Mouse (Mus musculus) right cerebral cortex, postnatal 36 days (tissue): ENCODE results near the gene Hint3.

Experiments used
- DNase-seq, 2 experiments: peaks; one replicate each; pipeline ENCODE4 v3.0.0; 2022; ENCODE audit warnings: low spot score in 2 of 2, mixed read lengths in 1 of 2

The Hint3 gene

GRCm38 (mm10) chr10:30587037-30587436, 42.4 kb downstream of the Hint3 start:
- DNase-seq, result peak in 1 of 2 experiments; percentile 12

DNA sequence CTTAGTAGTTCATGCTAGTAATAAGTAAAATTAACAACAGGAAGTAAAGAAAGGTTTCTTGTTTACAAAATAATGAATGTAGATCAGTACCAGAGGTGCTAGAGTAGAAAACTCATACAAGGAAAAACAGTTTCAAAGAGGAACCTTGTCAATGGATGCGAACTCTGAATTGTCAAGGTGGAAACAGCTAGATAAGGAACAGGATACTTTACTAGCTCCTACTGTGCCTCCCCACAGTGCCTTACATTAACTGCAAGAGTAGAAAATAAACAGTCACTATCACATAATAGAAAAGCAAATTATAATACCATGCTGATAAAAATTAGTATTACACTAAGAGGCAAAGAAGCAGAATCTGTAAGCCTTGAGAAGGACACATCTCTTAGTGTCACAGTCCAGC, 43.7 kb downstream of the Hint3 start:
- DNase-seq, result no peak

- DNase-seq, result no peak
Observed at GRCm38 (mm10) chr10:30577670-30578280, 51.7 kb downstream of the Hint3 start.

GRCm38 (mm10) chr10:30566364-30566763, 63.1 kb downstream of the Hint3 start:
- DNase-seq, result no peak

GRCm38 (mm10) chr10:30564651-30565050, 64.8 kb downstream of the Hint3 start:
- no peak for DNase-seq
